Mouse (Mus musculus) liver, adult 2 months (tissue): ENCODE measurements around the gene Tmem119. TPM values are rescaled to one million over a fixed set of nuclear protein-coding genes. Genes with fewer than 3 reads are reported as not detected.
A peak's percentile ranks its signal among the peaks of the same experiment; 100 is the strongest.

Source experiments
- DNase-seq: peaks from one replicate; pipeline ENCODE4 v3.0.0-alpha.2; 2011; ENCODE audit warnings: low read depth, low spot score; ENCODE audit errors: extremely low read depth
- H3K27ac ChIP-seq: fragments of 200-500 bp; replicated peaks from 2 replicates; pipeline ENCODE4 v1.5.1; 2012; ENCODE audit warnings: low read depth, mild to moderate bottlenecking, control low read depth, inconsistent platforms, low read length; ENCODE audit not compliant: insufficient read depth
- H3K27me3 ChIP-seq: fragments of 200-500 bp; 2 replicates; pipeline ENCODE4 v1.6.1; 2012; ENCODE audit warnings: mild to moderate bottlenecking, moderate library complexity, low read length, inconsistent platforms; ENCODE audit not compliant: control insufficient read depth, insufficient read depth
- H3K36me3 ChIP-seq: fragments of 200-500 bp; 2 replicates; pipeline ENCODE4 v1.6.1; 2012; ENCODE audit warnings: low read length, inconsistent platforms; ENCODE audit not compliant: control insufficient read depth, insufficient read depth
- H3K4me1 ChIP-seq: fragments of 200-500 bp; 2 replicates; pipeline ENCODE4 v1.6.1; 2011; ENCODE audit warnings: low read length; ENCODE audit not compliant: control insufficient read depth, insufficient read depth
- H3K4me3 ChIP-seq: fragments of 200-500 bp; 2 replicates; pipeline ENCODE4 v1.5.1; 2011; ENCODE audit warnings: low read depth, mild to moderate bottlenecking, control low read depth, low read length, moderate library complexity; ENCODE audit not compliant: insufficient read depth
- H3K79me2 ChIP-seq: fragments of 200-500 bp; 2 replicates; pipeline ENCODE4 v1.6.1; 2012; ENCODE audit warnings: inconsistent platforms, mild to moderate bottlenecking, low read length, moderate library complexity; ENCODE audit not compliant: control insufficient read depth, insufficient read depth
- H3K9ac ChIP-seq: fragments of 200-500 bp; 2 replicates; pipeline ENCODE4 v1.6.1; 2012; ENCODE audit warnings: low read depth, mild to moderate bottlenecking, control low read depth, inconsistent platforms, low read length
- CTCF ChIP-seq: fragments of 200-500 bp; IDR thresholded peaks from 2 replicates; pipeline ENCODE4 v1.5.1; 2011; ENCODE audit warnings: low read depth, low read length, control low read depth
- POLR2A ChIP-seq: fragments of 200-500 bp; IDR thresholded peaks from 2 replicates; pipeline ENCODE4 v1.6.1; 2011; ENCODE audit warnings: low read length, control low read depth; ENCODE audit not compliant: insufficient read depth; ENCODE audit errors: extremely low read depth
- WGBS: fragments of 180-500 bp; shearing (Covaris S2); methylation state at CpG from one replicate; pipeline ENCODE4 v1.1.7; 2018; 5-methylcytosine and 5-hydroxymethylcytosine counted together
- polyA plus RNA-seq: library from polyadenylated mRNA; depleted of rRNA; stranded (reverse); fragments of >200 nt; gene quantifications from 2 replicates; pipeline ENCODE4 v1.2.3, GENCODE M21; 2012
- total RNA-seq: library from RNA; depleted of rRNA; stranded (reverse); fragments of >200 nt; gene quantifications from 2 replicates; pipeline ENCODE4 v1.2.3, GENCODE M21; 2014

Tmem119 gene
- total and polyA plus RNA-seq, 2 experiments, result 0.46 to 0.83 TPM

DNA sequence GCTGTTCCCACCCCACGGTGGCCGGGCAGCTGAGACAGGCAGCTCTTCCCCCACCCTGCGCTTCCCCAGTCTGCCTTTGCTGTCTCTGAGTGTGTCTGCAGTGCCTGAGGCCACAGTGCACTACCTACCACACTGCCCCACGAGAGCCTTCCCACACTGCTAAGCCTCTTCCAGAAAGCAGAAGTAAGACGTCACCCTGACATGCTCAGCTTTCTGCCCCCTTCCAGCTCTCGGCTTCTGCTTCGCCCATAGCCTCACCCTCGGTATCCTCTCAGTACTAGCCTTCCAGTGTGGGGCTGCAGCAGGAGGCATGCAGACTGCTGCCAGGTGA, 23.5 kb downstream of the Tmem119 start:
- Histone ChIP-seq H3K36me3 (peaks cover 17% of the 10 kb centered on the region; the same call in 1 of the 2 replicates), H3K4me1 (no peaks in the 10 kb centered on the region), H3K4me3 (no peak overlapping the region), H3K79me2 (no peaks in the 10 kb centered on the region), H3K27ac (no peak overlapping the region), H3K27me3 (no peaks in the 10 kb centered on the region), H3K9ac (no peak overlapping the region)
- TF ChIP-seq CTCF (no peak), POLR2A (no peak)
- DNase-seq, result peak; percentile 24
- 89% methylated on average over 8 of the region's 8 CpGs for WGBS

GRCm38 (mm10) chr5:113776128-113776895, 24.0 kb downstream of the Tmem119 start:
- TF ChIP-seq POLR2A, result no peak
- TF ChIP-seq CTCF, result no peak
- WGBS, result 84% methylated on average over 15 of the region's 15 CpGs
- H3K4me1 ChIP-seq, result no peaks in the 10 kb centered on the region
- H3K27me3 ChIP-seq, result no peaks in the 10 kb centered on the region
- DNase-seq, result peak; percentile 19
- no peak overlapping the region for H3K9ac ChIP-seq
- peaks cover 2% of the 10 kb centered on the region for H3K79me2 ChIP-seq
- peaks cover 17% of the 10 kb centered on the region; the same call in 1 of the 2 replicates for H3K36me3 ChIP-seq
- no peak overlapping the region for H3K4me3 ChIP-seq
- no peak overlapping the region for H3K27ac ChIP-seq

DNA sequence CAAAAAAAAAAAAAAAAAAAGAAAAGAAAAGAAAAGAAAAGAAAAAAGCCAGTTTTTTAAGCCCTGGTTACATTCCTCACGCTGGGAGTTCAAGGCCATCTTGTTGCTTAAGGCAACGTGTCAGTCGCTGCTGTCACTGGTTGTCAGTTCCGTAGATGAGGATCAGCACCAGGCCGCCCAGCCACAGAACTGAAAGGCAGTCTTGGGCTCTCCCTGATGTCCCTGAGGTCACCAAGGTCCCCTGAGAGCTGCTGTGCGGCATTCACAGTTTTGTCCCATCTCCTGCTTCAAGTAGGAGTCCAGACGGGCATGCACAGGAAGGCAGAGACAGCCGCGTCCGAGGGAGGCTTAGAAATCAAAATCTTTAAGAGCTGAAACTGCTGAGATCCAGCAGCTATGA, 24.7 kb downstream of the Tmem119 start:
- Histone ChIP-seq H3K4me3 (no peak overlapping the region), H3K9ac (no peak overlapping the region), H3K27me3 (no peaks in the 10 kb centered on the region), H3K27ac (no peak overlapping the region), H3K36me3 (peaks cover 17% of the 10 kb centered on the region; the same call in 1 of the 2 replicates), H3K79me2 (peaks cover 7% of the 10 kb centered on the region), H3K4me1 (no peaks in the 10 kb centered on the region)
- no peak for TF ChIP-seq POLR2A
- no peak for TF ChIP-seq CTCF
- 94% methylated on average over 10 of the region's 10 CpGs for WGBS
- DNase-seq, result no peak

- H3K79me2 ChIP-seq, result peaks cover 22% of the 10 kb centered on the region
- peaks cover 17% of the 10 kb centered on the region; the same call in 1 of the 2 replicates for H3K36me3 ChIP-seq
- H3K27ac ChIP-seq, result no peak overlapping the region; the same call in 1 of the 2 replicates
- no peaks in the 10 kb centered on the region for H3K27me3 ChIP-seq
- H3K4me1 ChIP-seq, result no peaks in the 10 kb centered on the region
- peak; percentile 62 for DNase-seq
- no peak overlapping the region for H3K9ac ChIP-seq
- H3K4me3 ChIP-seq, result peak overlapping the region; percentile 92
- TF ChIP-seq POLR2A (no peak), CTCF (peak; percentile 97)
- 0% methylated on average over 7 of the region's 7 CpGs for WGBS
Observed at GRCm38 (mm10) chr5:113773664-113774063, 26.7 kb downstream of the Tmem119 start.

DNA sequence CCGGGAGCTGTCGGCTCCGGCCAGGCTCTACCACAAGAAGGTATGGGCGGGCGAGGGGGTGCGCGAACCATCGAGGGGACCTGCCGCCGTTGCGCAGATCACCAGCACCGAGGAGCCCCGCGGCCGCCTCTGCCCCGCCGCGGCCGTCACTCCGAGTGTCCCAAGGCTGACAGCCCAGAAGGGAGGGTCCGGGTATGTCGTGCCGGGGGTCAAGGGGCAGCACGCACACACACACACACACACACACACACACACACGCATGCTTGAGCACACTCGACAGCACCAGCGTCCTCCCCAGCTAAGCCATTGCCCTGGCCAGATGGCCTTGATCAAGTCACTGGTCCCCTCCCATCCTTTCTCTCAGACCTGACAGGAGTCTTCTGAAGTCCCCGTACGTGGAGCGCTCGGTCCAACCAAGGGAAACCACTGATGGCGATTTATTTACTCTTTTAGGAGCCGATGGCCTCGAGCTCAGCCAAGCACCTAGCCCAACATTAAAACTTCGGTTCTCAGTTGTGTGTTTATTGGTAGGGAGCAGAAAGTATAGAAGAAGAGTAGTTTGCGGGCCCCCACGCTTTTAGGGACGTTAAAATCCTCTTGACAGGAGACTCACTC, 27.3 kb downstream of the Tmem119 start:
- Histone ChIP-seq H3K4me3 (peak overlapping the region; percentile 92), H3K27me3 (no peaks in the 10 kb centered on the region), H3K36me3 (peaks cover 17% of the 10 kb centered on the region; the same call in 1 of the 2 replicates), H3K79me2 (peaks cover 26% of the 10 kb centered on the region), H3K9ac (peak overlapping the region; percentile 88), H3K4me1 (no peaks in the 10 kb centered on the region), H3K27ac (peak overlapping the region; percentile 19; the same call in 1 of the 2 replicates)
- WGBS, result 0% methylated on average over 28 of the region's 38 CpGs
- peak; percentile 29 for DNase-seq
- TF ChIP-seq CTCF (no peak), POLR2A (no peak)
